Mouse (Mus musculus) midbrain, embryonic 10.5 days (tissue): ENCODE results near the gene Pde10a. TPM values are rescaled to one million over a fixed set of nuclear protein-coding genes. Genes with fewer than 3 reads are reported as not detected.

Experiments
- DNase-seq: peaks from one replicate; pipeline ENCODE4 v3.0.0-alpha.2; 2017; ENCODE audit warnings: low spot score
- H3K27ac ChIP-seq: fragments of 300-500 bp; sonication (generic); replicated peaks from 2 replicates; pipeline ENCODE4 v1.5.1; 2016; ENCODE audit warnings: mild to moderate bottlenecking
- H3K27me3 ChIP-seq: fragments of 300-500 bp; sonication (generic); 2 replicates; pipeline ENCODE4 v1.6.1; 2016; ENCODE audit warnings: low read depth, mild to moderate bottlenecking; ENCODE audit not compliant: poor library complexity, severe bottlenecking
- H3K36me3 ChIP-seq: fragments of 300-500 bp; sonication (generic); 2 replicates; pipeline ENCODE4 v1.6.1; 2016; ENCODE audit warnings: mild to moderate bottlenecking, moderate library complexity
- H3K4me1 ChIP-seq: fragments of 300-500 bp; sonication (generic); 2 replicates; pipeline ENCODE4 v1.6.1; 2016
- H3K4me3 ChIP-seq: fragments of 300-500 bp; sonication (generic); 2 replicates; pipeline ENCODE4 v1.5.1; 2016; ENCODE audit warnings: mild to moderate bottlenecking, moderate library complexity
- H3K9me3 ChIP-seq: fragments of 300-500 bp; sonication (generic); replicated peaks from 2 replicates; pipeline ENCODE4 v1.6.1; 2016; ENCODE audit warnings: mild to moderate bottlenecking
- WGBS: fragments of 180-500 bp; shearing (Covaris S2); methylation state at CpG from one replicate; pipeline ENCODE4 v1.1.7; 2016; 5-methylcytosine and 5-hydroxymethylcytosine counted together
- polyA plus RNA-seq: library from polyadenylated mRNA; unstranded; fragments of >200 nt; fragmentation: Nextera tagmentation; extraction: Ambion mirVana; gene quantifications from 2 replicates; pipeline ENCODE4 v1.2.1, GENCODE M21; 2016

Pde10a gene
- polyA plus RNA-seq, 1 experiment from 2014 or later, result 5.3 TPM

DNA sequence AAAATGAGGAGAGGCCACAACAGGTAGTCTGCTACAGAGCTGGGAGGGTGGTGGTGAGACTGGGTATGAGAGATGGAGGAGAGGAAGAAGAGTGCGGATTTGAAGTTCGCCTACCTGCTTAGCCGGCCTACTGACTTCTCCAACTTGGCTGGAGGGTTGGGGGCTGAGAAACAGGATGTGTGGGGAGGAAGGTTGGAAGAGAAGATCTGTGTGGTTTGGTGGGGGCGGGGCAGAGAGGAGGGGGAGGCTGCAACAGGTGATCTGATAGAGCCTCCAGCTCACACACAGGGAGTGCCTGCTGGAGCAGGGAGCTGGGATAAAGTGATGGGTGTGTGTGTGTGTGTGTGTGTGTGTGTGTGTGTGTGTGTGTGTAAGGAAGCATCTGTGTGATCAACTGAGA lies 479.3 kb downstream of the Pde10a start:
- H3K27me3 ChIP-seq, result no peaks in the 10 kb centered on the region
- H3K4me1 ChIP-seq, result 0 out of 2 replicates have a peak, but pooled peaks cover 7% of the 10 kb centered on the region
- WGBS, result 79% methylated on average over 4 of the region's 4 CpGs
- no peak overlapping the region for H3K4me3 ChIP-seq
- H3K27ac ChIP-seq, result no peak overlapping the region
- no peaks in the 10 kb centered on the region for H3K9me3 ChIP-seq
- H3K36me3 ChIP-seq, result peaks cover 20% of the 10 kb centered on the region
- no peak for DNase-seq

DNA sequence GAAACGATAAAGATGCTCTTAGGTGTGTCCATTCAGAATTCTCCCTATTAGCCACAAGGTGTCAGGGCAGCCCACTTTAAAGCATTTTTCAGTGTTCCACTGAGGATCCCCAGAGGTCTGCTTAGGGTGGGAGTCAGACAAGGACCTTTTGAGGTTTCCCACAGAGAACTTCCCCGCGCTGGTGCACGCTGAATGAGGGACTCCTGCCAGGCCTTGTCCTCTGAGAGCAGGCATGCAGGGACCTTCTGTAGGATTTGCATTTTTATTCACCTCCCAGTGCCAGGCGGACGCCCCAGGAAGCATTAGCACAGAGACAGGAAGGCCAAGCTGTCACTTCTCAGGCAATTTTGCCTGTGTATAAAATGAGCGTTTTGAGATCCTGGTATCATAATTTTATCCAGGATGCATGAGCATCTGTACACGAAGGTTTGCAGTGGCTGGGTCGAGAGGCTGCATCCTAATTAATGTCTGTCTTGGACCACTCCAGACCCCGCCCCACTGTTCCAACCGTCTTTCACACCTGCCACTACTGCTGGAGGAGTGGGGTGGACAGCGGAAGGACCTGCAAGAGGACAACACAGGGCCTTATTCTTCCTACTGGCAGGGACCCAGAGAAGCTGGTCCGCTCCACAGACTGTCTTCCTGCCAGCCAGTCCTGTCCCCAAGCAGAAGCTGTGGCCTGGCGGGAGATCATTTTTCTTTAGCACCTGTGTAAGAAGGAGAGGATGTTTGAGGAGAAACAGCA lies 498.2 kb downstream of the Pde10a start:
- Histone ChIP-seq H3K27ac (peak overlapping the region; percentile 38; the same call in 1 of the 2 replicates), H3K4me1 (peaks cover 16% of the 10 kb centered on the region)

DNA sequence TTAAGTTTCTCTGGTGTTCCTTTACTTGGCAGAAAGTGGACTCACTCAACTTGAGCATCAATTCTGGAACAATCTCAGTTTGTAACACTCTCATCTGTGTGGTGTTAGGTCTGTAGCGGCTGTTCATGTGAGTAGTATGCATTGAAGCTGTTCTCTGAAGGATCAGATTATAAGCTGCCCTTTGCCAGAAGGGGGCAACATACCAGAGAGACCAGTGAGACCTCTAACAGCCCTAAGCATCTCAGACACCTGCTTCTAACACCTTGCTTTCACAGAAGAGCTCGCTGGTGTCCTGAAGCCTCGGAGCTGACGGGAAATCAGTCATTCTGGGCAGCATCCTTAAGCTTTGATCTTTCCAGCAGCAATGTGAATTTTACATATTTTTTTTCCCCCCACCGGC lies 505.0 kb downstream of the Pde10a start:
- Histone ChIP-seq H3K36me3 (no peaks in the 10 kb centered on the region), H3K27me3 (no peaks in the 10 kb centered on the region), H3K4me1 (peaks cover 18% of the 10 kb centered on the region), H3K27ac (no peak overlapping the region), H3K4me3 (no peak overlapping the region), H3K9me3 (no peaks in the 10 kb centered on the region)
- WGBS, result 78% methylated on average over 5 of the region's 5 CpGs
- no peak for DNase-seq

More for the DNA sequence above, 498.2 kb downstream of the Pde10a start:
- WGBS, result 32% methylated on average over 14 of the region's 14 CpGs
- H3K9me3 ChIP-seq, result no peaks in the 10 kb centered on the region; the same call in 1 of the 2 replicates
- DNase-seq, result no peak
- H3K27me3 ChIP-seq, result no peaks in the 10 kb centered on the region
- no peaks in the 10 kb centered on the region for H3K36me3 ChIP-seq
- H3K4me3 ChIP-seq, result no peak overlapping the region

DNA sequence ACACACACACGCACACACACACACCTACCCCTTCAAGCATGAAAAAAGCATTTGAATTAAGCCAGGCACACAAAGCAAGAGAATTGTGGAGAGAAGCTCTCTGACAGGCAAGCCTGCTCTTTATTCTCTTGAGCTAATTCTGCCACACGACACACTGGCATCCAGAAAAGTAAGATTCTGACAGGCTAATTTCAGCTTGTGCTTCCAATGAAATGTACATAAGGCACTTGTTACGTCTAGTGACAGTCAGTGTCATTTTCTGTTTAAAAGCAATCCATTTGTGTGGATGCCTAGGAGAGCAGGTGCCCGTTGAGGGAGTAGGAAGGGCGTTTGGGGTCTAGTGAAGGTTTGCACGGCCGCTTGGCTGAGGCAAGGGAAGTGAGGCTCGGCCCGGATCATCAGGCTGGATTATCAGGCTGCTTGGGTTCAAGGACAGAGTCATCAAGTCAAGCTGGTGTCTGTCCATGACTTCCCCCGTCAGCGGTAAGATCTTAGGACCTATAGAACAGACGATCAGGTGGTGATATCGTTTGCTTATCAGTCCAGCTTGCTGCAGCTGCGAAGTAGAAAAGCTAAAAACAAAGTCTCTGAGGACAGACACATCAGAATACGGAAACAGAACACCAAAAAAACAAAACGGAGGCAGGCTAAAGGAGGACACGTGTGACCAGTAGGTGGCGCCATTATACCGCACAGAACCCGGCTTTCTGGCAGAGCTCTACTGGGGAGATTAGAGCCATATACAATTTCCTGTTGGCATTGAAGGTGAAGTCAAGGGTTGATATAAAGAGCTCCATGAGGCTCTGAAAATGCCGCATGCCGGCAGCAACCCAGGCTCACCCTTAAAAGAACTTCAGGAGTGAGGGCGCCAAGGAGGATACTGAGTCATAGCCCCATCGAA lies 506.3 kb downstream of the Pde10a start:
- H3K4me1 ChIP-seq, result peaks cover 26% of the 10 kb centered on the region
- no peaks in the 10 kb centered on the region for H3K9me3 ChIP-seq
- peak; percentile 78 for DNase-seq
- no peaks in the 10 kb centered on the region for H3K36me3 ChIP-seq
- WGBS, result 19% methylated on average over 24 of the region's 24 CpGs
- peak overlapping the region; percentile 42 for H3K27ac ChIP-seq
- H3K27me3 ChIP-seq, result no peaks in the 10 kb centered on the region
- peak overlapping the region; percentile 27; the same call in 1 of the 2 replicates for H3K4me3 ChIP-seq

DNA sequence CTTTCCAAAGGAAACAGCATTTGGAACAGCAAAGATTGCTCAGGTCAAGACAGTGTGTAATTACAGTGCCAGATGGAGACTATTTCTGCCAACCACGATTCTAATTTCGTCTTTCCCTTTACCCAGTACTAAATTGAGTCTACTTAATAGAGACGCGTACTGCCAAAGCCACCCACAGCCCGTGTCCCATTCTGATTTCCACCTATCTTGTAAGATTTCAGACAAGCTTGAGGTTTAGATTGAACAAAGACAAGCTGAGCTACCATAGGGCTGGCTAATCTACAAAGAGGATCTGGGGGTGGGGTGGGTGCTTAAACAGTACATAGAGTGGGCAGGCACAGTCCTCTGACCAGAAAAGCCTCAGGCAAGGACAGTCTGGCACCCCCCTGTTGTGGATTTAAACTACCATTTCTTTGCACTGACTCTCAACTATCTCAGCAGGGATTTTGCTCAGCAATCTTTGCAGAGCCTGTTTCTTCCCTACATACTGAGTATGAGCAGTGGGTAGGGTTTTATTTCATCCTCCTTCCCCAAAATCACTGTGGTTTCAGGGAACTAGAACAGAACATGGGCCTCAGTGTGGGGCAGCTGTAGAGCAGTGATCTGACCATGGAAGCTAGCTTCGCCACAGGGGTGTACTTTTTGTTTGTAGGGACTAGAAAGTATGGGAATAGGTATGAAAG lies 507.3 kb downstream of the Pde10a start:
- DNase-seq, result no peak
- H3K36me3 ChIP-seq, result no peaks in the 10 kb centered on the region
- H3K4me3 ChIP-seq, result no peak overlapping the region
- no peaks in the 10 kb centered on the region for H3K27me3 ChIP-seq
- no peaks in the 10 kb centered on the region for H3K9me3 ChIP-seq
- WGBS, result 64% methylated on average over 6 of the region's 6 CpGs
- peaks cover 26% of the 10 kb centered on the region for H3K4me1 ChIP-seq
- peak overlapping the region; percentile 42 for H3K27ac ChIP-seq

DNA sequence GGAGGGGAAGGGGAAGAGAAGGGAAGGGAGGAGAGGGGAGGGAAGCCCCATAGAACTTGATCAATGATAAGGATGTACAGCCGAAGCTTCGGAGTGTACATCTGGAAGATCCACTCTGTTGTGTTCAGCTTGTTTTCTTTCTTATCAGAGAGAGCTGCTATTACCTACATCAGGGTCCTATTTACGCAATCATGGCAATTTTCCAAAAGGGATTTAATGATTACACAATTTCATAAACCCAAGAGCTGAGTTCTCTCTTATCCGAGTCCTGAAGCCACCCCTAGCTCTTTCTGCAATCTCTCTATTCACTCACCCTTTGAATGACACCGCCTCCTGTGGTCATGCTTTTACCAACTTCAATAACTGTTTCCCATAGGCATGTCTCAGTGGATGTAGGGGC lies 508.3 kb downstream of the Pde10a start:
- no peak for DNase-seq
- Histone ChIP-seq H3K27me3 (no peaks in the 10 kb centered on the region), H3K4me1 (peaks cover 26% of the 10 kb centered on the region), H3K9me3 (no peaks in the 10 kb centered on the region), H3K4me3 (no peak overlapping the region), H3K27ac (no peak overlapping the region), H3K36me3 (no peaks in the 10 kb centered on the region)
- WGBS, result 87% methylated on average over 5 of the region's 5 CpGs

DNA sequence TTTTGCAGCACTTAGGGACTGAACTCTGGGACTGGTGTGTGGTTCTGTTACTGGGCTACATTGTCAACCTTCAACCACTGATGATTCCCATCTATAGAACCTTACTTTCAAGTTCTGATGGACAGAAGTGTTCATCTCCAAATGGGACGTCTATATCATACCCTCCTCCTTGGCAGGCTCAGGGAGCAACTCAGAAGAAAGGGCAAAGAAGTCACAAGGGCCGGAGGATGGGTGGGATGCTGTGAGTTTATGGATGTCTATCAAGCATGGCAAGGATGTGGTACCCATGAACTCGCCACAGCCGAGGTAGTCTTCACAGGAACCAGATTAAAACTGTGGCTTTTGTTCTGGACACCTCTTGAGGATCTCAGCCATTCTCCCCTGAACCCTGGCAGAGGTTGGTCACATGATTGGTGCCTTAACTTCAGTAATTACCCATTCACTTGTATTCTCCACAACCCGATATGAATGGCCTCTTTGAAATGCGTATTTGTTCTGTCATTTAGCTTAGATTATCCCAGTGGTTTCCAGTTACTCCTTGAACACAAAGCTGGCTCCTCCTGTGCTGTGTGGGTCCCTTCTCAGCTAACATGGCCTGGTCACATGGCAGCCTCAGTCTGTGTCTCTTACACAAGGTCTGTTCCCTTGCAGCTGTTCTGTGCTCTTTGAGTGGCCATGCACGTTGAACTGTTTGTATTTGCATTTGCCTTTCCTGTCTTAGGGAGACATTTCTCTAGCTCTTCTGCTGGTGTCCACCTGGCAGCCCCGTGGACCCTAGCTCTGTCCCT lies 510.6 kb downstream of the Pde10a start:
- WGBS, result 70% methylated on average over 8 of the region's 8 CpGs
- Histone ChIP-seq H3K4me3 (no peak overlapping the region), H3K27ac (0 out of 2 replicates have a peak overlapping the region, but pooled peaks have one; percentile 38), H3K36me3 (no peaks in the 10 kb centered on the region), H3K4me1 (peaks cover 26% of the 10 kb centered on the region), H3K27me3 (no peaks in the 10 kb centered on the region), H3K9me3 (no peaks in the 10 kb centered on the region)
- DNase-seq, result no peak

Other genes starting within 250 kb of the Pde10a start
- 77.0 and 90.5 TPM in 2 replicates for gene Mpc1, start 242.5 kb upstream of the Pde10a start, polyA plus RNA-seq
- 67.1 and 81.1 TPM in 2 replicates for gene Sft2d1, start 214.3 kb upstream of the Pde10a start, polyA plus RNA-seq
- 0.73 and 0.86 TPM in 2 replicates for gene Prr18, start 187.9 kb upstream of the Pde10a start, polyA plus RNA-seq
- gene T2, start 169.4 kb upstream of the Pde10a start, polyA plus RNA-seq, result 0.43 and 0.46 TPM in 2 replicates
- gene T, start 90.9 kb upstream of the Pde10a start, polyA plus RNA-seq, result 0.58 and 1.0 TPM in 2 replicates
- not detected in 2 replicates for gene Gm17087, start 41.6 kb downstream of the Pde10a start, polyA plus RNA-seq